Mouse (Mus musculus): ENCODE results near the gene Mypn. TPM values are rescaled to one million over a fixed set of nuclear protein-coding genes. Genes with fewer than 3 reads are reported as not detected.

Mypn gene
- polyA plus RNA-seq, 1 experiment from 2014 or later = 0.06 TPM

DNA sequence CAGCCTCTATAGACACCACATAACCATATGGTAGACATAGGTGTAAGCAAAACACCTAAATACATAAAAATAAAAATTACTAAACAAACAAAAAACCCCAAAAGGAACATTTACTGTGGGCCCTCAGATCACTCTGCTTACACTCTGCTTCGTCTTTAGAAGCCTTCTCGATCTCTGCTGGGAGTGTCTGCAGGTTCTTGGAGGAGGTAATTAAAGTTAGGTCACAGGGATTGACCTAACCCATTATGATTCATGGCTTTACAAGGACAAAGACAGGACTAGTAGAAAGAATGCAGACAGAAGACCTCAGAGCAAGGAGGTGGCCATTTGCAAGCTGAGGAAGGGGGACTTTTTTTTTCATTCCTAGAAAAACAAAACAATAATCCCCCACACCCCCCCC is 33.5 kb upstream of the Mypn start:
- ATAC-seq (ENCODE audit: low read depth) = no peak
- Histone ChIP-seq H3K4me2 (no peak overlapping the region), H3K4me3 (replicated peaks) (no peak overlapping the region), H3K4me1 (replicated peaks) (peaks cover 5% of the 10 kb centered on the region), H3K27me3 (no peaks in the 10 kb centered on the region), H3K27ac (no peak overlapping the region), H3K9ac (no peak overlapping the region), H3K9me3 (replicated peaks) (0 out of 2 replicates have a peak, but pooled peaks cover 4% of the 10 kb centered on the region), H3K36me3 (no peaks in the 10 kb centered on the region)
- WGBS (ENCODE audit: insufficient replicate concordance) = 76% methylated on average over 2 of the region's 2 CpGs
- no peak for DNase-seq

DNA sequence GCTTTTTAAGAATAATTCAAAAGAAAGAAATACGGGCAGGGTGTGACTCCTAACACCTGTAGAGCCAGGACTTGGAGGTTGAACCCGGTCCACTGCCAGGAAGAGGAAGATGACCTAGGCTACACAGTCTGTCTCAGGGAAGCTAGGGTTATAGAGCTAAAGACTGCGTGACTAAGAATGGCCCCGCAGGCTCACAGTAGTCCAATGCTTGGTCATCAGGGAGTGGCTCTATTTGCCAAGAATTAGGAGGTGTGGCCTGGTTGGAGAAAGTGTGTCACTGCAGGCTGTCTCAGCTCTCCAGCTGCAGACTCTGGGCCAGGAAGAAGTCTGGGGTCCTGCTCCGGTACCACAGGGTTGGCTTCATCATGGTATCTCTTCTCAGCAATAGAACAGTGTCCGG is 32.9 kb upstream of the Mypn start:
- H3K36me3 ChIP-seq = no peaks in the 10 kb centered on the region
- 76% methylated on average over 6 of the region's 6 CpGs for WGBS (ENCODE audit: insufficient replicate concordance)
- H3K4me3 ChIP-seq (replicated peaks) = no peak overlapping the region
- no peak overlapping the region for H3K27ac ChIP-seq
- no peaks in the 10 kb centered on the region for H3K27me3 ChIP-seq
- 0 out of 2 replicates have a peak, but pooled peaks cover 4% of the 10 kb centered on the region for H3K9me3 ChIP-seq (replicated peaks)
- DNase-seq (no peak), ATAC-seq (ENCODE audit: low read depth) (no peak)
- peaks cover 4% of the 10 kb centered on the region; the same call in 1 of the 2 replicates for H3K4me1 ChIP-seq (replicated peaks)
- no peak overlapping the region for H3K9ac ChIP-seq
- no peak overlapping the region for H3K4me2 ChIP-seq

DNA sequence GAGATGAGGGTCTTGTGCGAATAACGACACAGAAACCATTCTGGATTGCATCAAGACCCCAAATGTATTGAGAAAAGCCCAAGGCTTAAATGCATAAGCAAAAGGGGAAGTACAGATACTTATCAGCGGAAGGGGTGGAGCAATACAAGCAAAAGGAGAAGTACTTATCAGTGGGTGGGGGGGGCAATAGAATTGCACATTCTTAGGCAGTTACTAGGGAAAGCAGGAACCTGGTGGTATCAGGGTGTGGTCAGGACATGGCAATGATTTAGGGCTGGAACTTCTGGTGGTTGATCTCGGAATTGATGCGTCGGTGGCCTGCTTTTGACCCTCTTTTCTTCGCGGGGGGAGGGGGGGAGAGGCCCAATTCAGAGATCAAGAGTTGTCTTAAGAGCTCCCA is 32.1 kb upstream of the Mypn start:
- Histone ChIP-seq H3K9ac (no peak overlapping the region), H3K27me3 (no peaks in the 10 kb centered on the region), H3K4me2 (no peak overlapping the region), H3K27ac (no peak overlapping the region), H3K9me3 (replicated peaks) (0 out of 2 replicates have a peak, but pooled peaks cover 4% of the 10 kb centered on the region), H3K4me1 (replicated peaks) (peaks cover 4% of the 10 kb centered on the region; the same call in 1 of the 2 replicates), H3K36me3 (no peaks in the 10 kb centered on the region), H3K4me3 (replicated peaks) (no peak overlapping the region)
- ATAC-seq (ENCODE audit: low read depth) = no peak
- DNase-seq = no peak
- 61% methylated on average over 8 of the region's 8 CpGs for WGBS (ENCODE audit: insufficient replicate concordance)

- Histone ChIP-seq H3K9ac (no peak overlapping the region), H3K36me3 (no peaks in the 10 kb centered on the region), H3K9me3 (replicated peaks) (0 out of 2 replicates have a peak, but pooled peaks cover 4% of the 10 kb centered on the region), H3K4me1 (replicated peaks) (peaks cover 4% of the 10 kb centered on the region; the same call in 1 of the 2 replicates), H3K4me3 (replicated peaks) (no peak overlapping the region), H3K4me2 (no peak overlapping the region), H3K27ac (no peak overlapping the region), H3K27me3 (no peaks in the 10 kb centered on the region)
- WGBS (ENCODE audit: insufficient replicate concordance) = 69% methylated on average over 5 of the region's 5 CpGs
- ATAC-seq (ENCODE audit: low read depth) = no peak
- DNase-seq = no peak
Observed at GRCm38 (mm10) chr10:63234133-63234532, 30.4 kb upstream of the Mypn start.

- H3K36me3 ChIP-seq = no peaks in the 10 kb centered on the region
- H3K4me1 ChIP-seq (replicated peaks) = peaks cover 1% of the 10 kb centered on the region; the same call in 1 of the 2 replicates
- WGBS (ENCODE audit: insufficient replicate concordance) = 33% methylated on average over 5 of the region's 5 CpGs
- ATAC-seq (ENCODE audit: low read depth) (no peak), DNase-seq (no peak)
- H3K27me3 ChIP-seq = no peaks in the 10 kb centered on the region
- 0 out of 2 replicates have a peak, but pooled peaks cover 4% of the 10 kb centered on the region for H3K9me3 ChIP-seq (replicated peaks)
- H3K4me2 ChIP-seq = no peak overlapping the region
- H3K4me3 ChIP-seq (replicated peaks) = no peak overlapping the region
- no peak overlapping the region for H3K9ac ChIP-seq
- no peak overlapping the region for H3K27ac ChIP-seq
Observed at GRCm38 (mm10) chr10:63231630-63232029, 27.9 kb upstream of the Mypn start.

DNA sequence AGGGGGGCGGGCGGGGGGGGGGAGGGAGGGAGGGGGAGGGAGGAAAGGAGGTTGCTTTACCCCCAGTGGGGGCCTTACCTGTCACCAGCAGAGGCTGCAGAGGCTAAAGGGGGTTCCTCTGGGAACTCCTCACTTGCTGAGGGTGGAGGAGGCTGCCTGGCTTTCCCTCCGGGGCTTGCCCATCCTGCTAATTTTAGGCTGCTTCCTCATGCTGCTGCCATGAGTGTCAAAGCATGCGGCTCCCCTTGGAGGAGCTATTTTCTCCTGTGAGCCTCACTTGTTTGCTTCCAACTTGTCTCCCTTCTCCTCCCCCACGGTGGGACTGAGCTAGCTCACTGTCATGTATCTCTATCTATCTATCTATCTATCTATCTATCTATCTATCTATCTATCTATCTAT is 27.1 kb upstream of the Mypn start:
- ATAC-seq (ENCODE audit: low read depth) = no peak
- WGBS (ENCODE audit: insufficient replicate concordance) = 15% methylated on average over 3 of the region's 5 CpGs

DNA sequence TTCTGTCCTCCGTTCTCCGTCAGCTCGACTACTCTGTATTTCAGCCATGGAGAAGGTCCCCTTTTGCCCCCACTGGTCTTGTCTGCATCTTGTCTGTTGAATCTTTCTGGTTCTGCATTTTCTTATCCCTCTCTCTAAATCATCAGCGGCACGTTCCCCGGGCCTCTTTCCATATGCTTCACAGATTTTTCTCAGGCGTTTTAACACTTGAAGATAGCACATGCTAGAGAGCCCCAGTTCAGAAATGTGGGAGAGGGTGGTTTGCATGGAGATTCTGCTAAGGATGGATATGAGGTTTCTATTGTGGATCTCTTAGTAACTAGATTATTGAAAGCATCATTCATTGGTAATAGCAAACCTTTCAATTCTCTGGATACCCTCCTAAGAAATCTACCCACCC is 26.5 kb upstream of the Mypn start:
- H3K27ac ChIP-seq = no peak overlapping the region
- no peak overlapping the region for H3K4me3 ChIP-seq (replicated peaks)

More for the DNA sequence above, 27.1 kb upstream of the Mypn start:
- 0 out of 2 replicates have a peak, but pooled peaks cover 4% of the 10 kb centered on the region for H3K9me3 ChIP-seq (replicated peaks)
- no peaks in the 10 kb centered on the region for H3K4me1 ChIP-seq (replicated peaks)
- H3K4me2 ChIP-seq = no peak overlapping the region
- H3K27ac ChIP-seq = no peak overlapping the region
- no peak overlapping the region for H3K4me3 ChIP-seq (replicated peaks)
- DNase-seq = no peak
- H3K27me3 ChIP-seq = no peaks in the 10 kb centered on the region
- H3K36me3 ChIP-seq = no peaks in the 10 kb centered on the region
- no peak overlapping the region for H3K9ac ChIP-seq

GRCm38 (mm10) chr10:63224341-63224740 is 20.6 kb upstream of the Mypn start:
- no peak for DNase-seq
- Histone ChIP-seq H3K4me1 (replicated peaks) (no peaks in the 10 kb centered on the region), H3K9ac (no peak overlapping the region), H3K36me3 (no peaks in the 10 kb centered on the region), H3K9me3 (replicated peaks) (no peaks in the 10 kb centered on the region), H3K4me3 (replicated peaks) (no peak overlapping the region), H3K27me3 (no peaks in the 10 kb centered on the region), H3K27ac (no peak overlapping the region), H3K4me2 (no peak overlapping the region)
- WGBS (ENCODE audit: insufficient replicate concordance) = 70% methylated on average over 12 of the region's 12 CpGs
- no peak for ATAC-seq (ENCODE audit: low read depth)

More for the DNA sequence above, 26.5 kb upstream of the Mypn start:
- H3K4me2 ChIP-seq = no peak overlapping the region
- H3K9ac ChIP-seq = no peak overlapping the region
- no peaks in the 10 kb centered on the region for H3K36me3 ChIP-seq
- H3K27me3 ChIP-seq = no peaks in the 10 kb centered on the region
- 69% methylated on average over 7 of the region's 7 CpGs for WGBS (ENCODE audit: insufficient replicate concordance)
- ATAC-seq (ENCODE audit: low read depth) (no peak), DNase-seq (no peak)
- no peaks in the 10 kb centered on the region for H3K4me1 ChIP-seq (replicated peaks)
- 0 out of 2 replicates have a peak, but pooled peaks cover 4% of the 10 kb centered on the region for H3K9me3 ChIP-seq (replicated peaks)

DNA sequence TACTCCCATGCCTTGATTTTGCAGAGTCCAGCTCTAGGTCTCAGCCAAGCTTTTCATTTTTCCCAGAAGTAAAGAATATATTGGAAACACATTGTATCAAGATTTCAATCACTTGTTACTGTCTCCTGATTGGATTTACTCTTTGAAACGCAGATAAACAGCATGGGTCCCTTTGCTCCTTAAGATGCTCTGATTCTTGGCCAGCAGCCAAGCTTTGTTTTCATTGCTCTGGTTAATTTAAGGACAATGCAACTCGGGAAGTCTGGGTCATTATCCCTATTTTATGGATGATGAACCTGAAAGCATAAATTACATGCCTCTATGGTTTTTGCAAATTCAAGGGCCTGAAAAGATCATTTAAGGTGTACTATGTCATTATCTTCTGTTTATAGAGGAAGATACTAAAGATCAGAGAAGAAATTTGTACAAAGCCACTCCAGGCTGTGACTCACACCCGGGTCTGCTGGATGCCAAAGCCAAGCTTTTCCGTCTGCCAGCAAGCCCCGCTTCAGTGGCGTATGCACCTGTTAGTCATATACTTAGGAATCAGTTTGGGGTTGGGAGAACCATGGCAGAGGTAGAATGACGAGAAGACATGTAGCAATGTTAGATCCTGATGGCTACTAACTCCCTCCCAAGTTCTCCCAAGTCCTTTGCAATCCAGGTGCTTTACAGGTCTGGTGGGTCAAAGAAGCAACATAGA is 17.5 kb upstream of the Mypn start:
- Histone ChIP-seq H3K4me2 (no peak overlapping the region), H3K9me3 (replicated peaks) (no peaks in the 10 kb centered on the region), H3K4me3 (replicated peaks) (no peak overlapping the region), H3K27me3 (no peaks in the 10 kb centered on the region), H3K27ac (no peak overlapping the region), H3K4me1 (replicated peaks) (no peaks in the 10 kb centered on the region), H3K9ac (no peak overlapping the region), H3K36me3 (no peaks in the 10 kb centered on the region)
- DNase-seq (no peak), ATAC-seq (ENCODE audit: low read depth) (no peak)
- WGBS (ENCODE audit: insufficient replicate concordance) = 61% methylated on average over 7 of the region's 7 CpGs

- Histone ChIP-seq H3K9me3 (replicated peaks) (no peaks in the 10 kb centered on the region), H3K9ac (no peak overlapping the region)
- WGBS (ENCODE audit: insufficient replicate concordance) = 62% methylated on average over 6 of the region's 6 CpGs
Observed at GRCm38 (mm10) chr10:63208871-63209270, 5.1 kb upstream of the Mypn start.

DNA sequence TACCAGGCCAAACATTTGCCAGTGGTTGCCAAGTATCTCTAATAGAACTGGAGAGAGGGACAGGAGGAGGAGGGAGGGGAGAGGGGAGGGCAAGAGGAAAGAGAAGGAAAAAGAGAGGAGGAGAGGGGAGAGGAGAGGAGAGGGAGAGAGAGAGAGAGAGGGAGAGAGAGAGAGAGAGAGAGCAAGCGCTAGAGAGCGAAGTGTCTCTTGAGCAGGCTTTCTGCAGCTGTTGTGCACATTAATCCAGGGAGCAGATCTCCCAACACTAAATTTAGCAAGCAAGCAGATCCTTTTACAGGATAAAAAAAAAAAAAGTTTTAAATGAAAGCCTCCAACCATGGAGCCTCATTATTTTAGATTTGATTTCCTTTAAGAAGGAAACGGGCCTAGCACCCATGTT is 750 bp downstream of the Mypn start:
- ATAC-seq (ENCODE audit: low read depth) (no peak), DNase-seq (no peak)
- H3K36me3 ChIP-seq = no peaks in the 10 kb centered on the region
- H3K4me3 ChIP-seq (replicated peaks) = no peak overlapping the region
- WGBS (ENCODE audit: insufficient replicate concordance) = 93% methylated on average over 3 of the region's 3 CpGs
- H3K4me2 ChIP-seq = no peak overlapping the region
- H3K4me1 ChIP-seq (replicated peaks) = peaks cover 14% of the 10 kb centered on the region
- H3K9ac ChIP-seq = no peak overlapping the region
- no peaks in the 10 kb centered on the region for H3K27me3 ChIP-seq
- H3K27ac ChIP-seq = no peak overlapping the region
- no peaks in the 10 kb centered on the region for H3K9me3 ChIP-seq (replicated peaks)

More at GRCm38 (mm10) chr10:63208871-63209270, 5.1 kb upstream of the Mypn start:
- no peak overlapping the region for H3K27ac ChIP-seq
- no peak overlapping the region for H3K4me2 ChIP-seq
- H3K36me3 ChIP-seq = no peaks in the 10 kb centered on the region
- DNase-seq = no peak
- H3K4me1 ChIP-seq (replicated peaks) = no peaks in the 10 kb centered on the region
- H3K27me3 ChIP-seq = no peaks in the 10 kb centered on the region
- no peak overlapping the region for H3K4me3 ChIP-seq (replicated peaks)
- no peak for ATAC-seq (ENCODE audit: low read depth)

DNA sequence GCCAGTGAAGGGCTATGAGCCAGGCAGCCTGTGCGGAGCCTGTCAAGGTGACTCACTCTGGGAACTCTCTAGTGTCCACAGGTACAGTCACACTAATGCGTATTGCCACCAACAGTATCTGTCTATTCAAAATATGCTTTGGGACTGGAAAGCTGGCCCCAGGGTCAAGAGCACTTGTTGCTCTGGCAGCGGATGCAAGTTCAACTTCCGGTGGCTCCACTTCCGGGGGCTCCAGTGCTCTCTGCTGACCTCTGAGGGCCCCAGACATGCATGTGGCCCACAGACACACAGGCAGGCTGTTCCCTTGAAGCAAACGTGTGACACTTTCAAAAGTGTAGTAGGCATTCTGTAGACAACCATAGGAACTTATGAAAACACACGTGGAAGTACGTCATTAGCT is 2.2 kb downstream of the Mypn start:
- no peaks in the 10 kb centered on the region for H3K36me3 ChIP-seq
- no peak overlapping the region for H3K4me3 ChIP-seq (replicated peaks)
- DNase-seq (no peak), ATAC-seq (ENCODE audit: low read depth) (no peak)
- H3K4me2 ChIP-seq = no peak overlapping the region
- H3K4me1 ChIP-seq (replicated peaks) = peaks cover 14% of the 10 kb centered on the region
- WGBS (ENCODE audit: insufficient replicate concordance) = 68% methylated on average over 8 of the region's 8 CpGs
- no peaks in the 10 kb centered on the region for H3K9me3 ChIP-seq (replicated peaks)
- no peak overlapping the region for H3K9ac ChIP-seq
- H3K27me3 ChIP-seq = no peaks in the 10 kb centered on the region
- no peak overlapping the region for H3K27ac ChIP-seq
